Mouse (Mus musculus) heart, postnatal 10 days (tissue): ENCODE measurements around the gene Tfeb. TPM values are rescaled to one million over a fixed set of nuclear protein-coding genes. Genes with fewer than 3 reads are reported as not detected.

Experiments
- DNase-seq, 2 experiments: peaks; one replicate each; pipeline ENCODE4 v3.0.0; 2021
- intact Hi-C: fragments of 180-260 bp; cut with DNase I; formaldehyde crosslinking; loops from one replicate; pipeline ENCODE4 v1.15.1; 2025
- total RNA-seq, 2 experiments: library from RNA; stranded (reverse); gene quantifications; 2 replicates each; pipeline ENCODE4 v1.2.3; 2021

Gene Tfeb
- total RNA-seq, 2 experiments from 2014 or later: 48.1 to 51.1 TPM

- intact Hi-C loops: no loop called here
- no peak for DNase-seq
Measured at GRCm38 (mm10) chr17:47818038-47818725, 81.4 kb downstream of the Tfeb start.

GRCm38 (mm10) chr17:47821339-47821738 lies 84.5 kb downstream of the Tfeb start:
- intact Hi-C loops: no loop called here
- peak; percentile 37 to 48 for DNase-seq

- no peak for DNase-seq
- intact Hi-C loops: no loop called here
Measured at GRCm38 (mm10) chr17:47831161-47831560, 94.3 kb downstream of the Tfeb start.

GRCm38 (mm10) chr17:47831772-47832171 lies 94.9 kb downstream of the Tfeb start:
- intact Hi-C loops: no loop called here
- DNase-seq: no peak

GRCm38 (mm10) chr17:47832501-47833028 lies 95.7 kb downstream of the Tfeb start:
- no peak for DNase-seq
- intact Hi-C loops: no loop called here

- peak; percentile 69 to 71 for DNase-seq
- intact Hi-C loops: no loop called here
Measured at GRCm38 (mm10) chr17:47833029-47833627, 96.3 kb downstream of the Tfeb start.

- DNase-seq: peak in 1 of 2 experiments; percentile 37
- intact Hi-C loops: no loop called here
Measured at GRCm38 (mm10) chr17:47833628-47834481, 97.0 kb downstream of the Tfeb start.

GRCm38 (mm10) chr17:47834482-47834767 lies 97.6 kb downstream of the Tfeb start, which contains the start of gene Mdfi:
Gene Mdfi (minus strand): TSS chr17:47834691.
- peak in 1 of 2 experiments; percentile 38 for DNase-seq
- intact Hi-C loops: no loop called here

- intact Hi-C loops: no loop called here
- peak; percentile 35 to 59 for DNase-seq
Measured at GRCm38 (mm10) chr17:47837808-47838207, 101.0 kb downstream of the Tfeb start.

GRCm38 (mm10) chr17:47841521-47841920 lies 104.7 kb downstream of the Tfeb start:
- intact Hi-C loops: no loop called here
- DNase-seq: no peak

Other genes with a start within 250 kb of the Tfeb start
- gene Taf8, start 234.7 kb upstream of the Tfeb start, total RNA-seq: 10 to 100 TPM; 14.0 to 15.5 TPM
- gene Ccnd3, start 232.0 kb upstream of the Tfeb start, total RNA-seq: 100 to 1,000 TPM; 119 to 132 TPM
- 10 to 100 TPM; 17.2 to 19.0 TPM for gene Bysl, start 125.5 kb upstream of the Tfeb start, total RNA-seq
- 10 to 100 TPM; 21.9 to 23.0 TPM for gene Med20, start 125.4 kb upstream of the Tfeb start, total RNA-seq
- gene Gm20517, start 125.4 kb upstream of the Tfeb start, total RNA-seq: 1 to 10 TPM; 3.0 to 3.5 TPM
- gene Usp49, start 106.3 kb upstream of the Tfeb start, total RNA-seq: 1 to 10 TPM; 5.4 to 5.5 TPM
- gene Tomm6, start 48.6 kb upstream of the Tfeb start, total RNA-seq: 100 to 1,000 TPM; 150 to 154 TPM
- gene Frs3, start 48.0 kb upstream of the Tfeb start, total RNA-seq: 1 to 10 TPM; 4.0 to 5.1 TPM
- gene Gm21981, start 42.6 kb upstream of the Tfeb start, total RNA-seq: 1 to 10 TPM in 1 of 2 experiments, under 1 TPM in 1; 0.15 to 1.2 TPM
- 1 to 10 TPM; 2.8 to 3.5 TPM for gene Prickle4, start 42.3 kb upstream of the Tfeb start, total RNA-seq
- gene Pgc, start 10.2 kb upstream of the Tfeb start, total RNA-seq: not detected
- gene Mdfi, start 97.7 kb downstream of the Tfeb start, total RNA-seq: 1 to 10 TPM; 6.4 to 8.2 TPM
- 10 to 100 TPM; 12.3 to 15.9 TPM for gene Foxp4, start 187.6 kb downstream of the Tfeb start, total RNA-seq